9 mouse cellular contexts compared by ENCODE assay signal in the genomic region with DNA sequence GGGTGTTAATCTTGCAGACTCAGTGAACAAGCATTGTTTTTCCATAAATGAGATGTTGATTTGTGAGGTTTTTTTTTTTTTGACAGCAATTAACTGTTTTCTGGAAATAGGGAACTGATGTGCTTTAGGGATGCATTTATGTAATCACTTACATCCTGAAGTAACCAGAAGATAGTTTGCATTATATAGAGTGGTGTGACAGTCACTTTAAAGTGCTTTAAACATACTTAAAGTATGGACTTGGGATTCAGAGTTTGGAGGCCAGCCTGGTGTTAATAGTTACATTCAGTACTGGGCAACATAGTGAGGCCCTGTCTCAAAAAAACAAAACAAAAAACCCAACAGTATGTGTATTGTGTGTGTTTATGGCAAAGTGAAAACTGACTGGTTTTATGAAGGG. TPM values are rescaled to one million over a fixed set of nuclear protein-coding genes. Genes with fewer than 3 reads are reported as not detected.
DNase-seq lines count a peak whose midpoint lies in the region; ATAC-seq and TF ChIP-seq lines count a peak whose summit lies in the region.
"Had no signal": no experiment of that assay in that cellular context is flagged by ENCODE, and none has a peak within 500 bp of the region (broad histone marks: within the 10 kb centered on the region; RNA-seq: fewer than 3 reads in every experiment).

No protein-coding gene starts in this region.

- no peaks in the 10 kb centered on the region for H3K9me3 ChIP-seq in lung, embryonic 16.5 days (ENCODE audit: control insufficient read depth, low read length)
- no peaks in the 10 kb centered on the region for H3K9me3 ChIP-seq in forebrain, embryonic 12.5 days
- no peaks in the 10 kb centered on the region for H3K9me3 ChIP-seq in limb, embryonic 13.5 days
- no peaks in the 10 kb centered on the region for H3K9me3 ChIP-seq in stomach, embryonic 14.5 days (ENCODE audit: control insufficient read depth, low read depth, low read length)

- peaks cover 22% of the 10 kb centered on the region for H3K36me3 ChIP-seq in lung, embryonic 16.5 days (ENCODE audit: control insufficient read depth, insufficient read depth, low read length)
- peaks cover 28% of the 10 kb centered on the region for H3K36me3 ChIP-seq in forebrain, embryonic 12.5 days (replicated peaks)
- H3K36me3 ChIP-seq in limb, embryonic 13.5 days: peaks cover 33% of the 10 kb centered on the region
- peaks cover 33% of the 10 kb centered on the region for H3K36me3 ChIP-seq in stomach, embryonic 14.5 days (ENCODE audit: control insufficient read depth, insufficient read depth, low read length)

- H3K9ac ChIP-seq in lung, embryonic 16.5 days (ENCODE audit: low read length): peak overlapping the region; percentile 42; the same call in 1 of the 2 replicates
- H3K9ac ChIP-seq in forebrain, embryonic 12.5 days: peak overlapping the region; percentile 95
- peak overlapping the region; percentile 96 for H3K9ac ChIP-seq in limb, embryonic 13.5 days
- H3K9ac ChIP-seq in stomach, embryonic 14.5 days (replicated peaks; ENCODE audit: low read depth, low read length): 0 out of 2 replicates have a peak overlapping the region, but pooled peaks have one; percentile 81

- H3K27ac ChIP-seq in lung, embryonic 16.5 days (ENCODE audit: low read length): no peak overlapping the region
- H3K27ac ChIP-seq in forebrain, embryonic 12.5 days: no peak overlapping the region
- no peak overlapping the region for H3K27ac ChIP-seq in limb, embryonic 13.5 days
- no peak overlapping the region for H3K27ac ChIP-seq in stomach, embryonic 14.5 days (ENCODE audit: low read length)

- no peak for TF ChIP-seq POLR2A in lung, adult 2 months (IDR thresholded peaks at IDR 0.05; ENCODE audit: borderline replicate concordance, extremely low read depth, low read depth, low read length)

- peak overlapping the region; percentile 95 for H3K4me3 ChIP-seq in lung, embryonic 16.5 days (ENCODE audit: low read length)
- no peak overlapping the region for H3K4me3 ChIP-seq in lung, adult 2 months (replicated peaks; ENCODE audit: extremely low read depth, low read depth, low read length)
- peak overlapping the region; percentile 88 for H3K4me3 ChIP-seq in forebrain, embryonic 12.5 days (replicated peaks)
- peak overlapping the region; percentile 82 for H3K4me3 ChIP-seq in limb, embryonic 13.5 days
- peak overlapping the region; percentile 70 for H3K4me3 ChIP-seq in stomach, embryonic 14.5 days (ENCODE audit: low read depth, low read length)

- H3K4me2 ChIP-seq in lung, embryonic 16.5 days (ENCODE audit: low read depth, low read length): peak overlapping the region; percentile 61
- peak overlapping the region; percentile 65 for H3K4me2 ChIP-seq in forebrain, embryonic 12.5 days
- peak overlapping the region; percentile 63 for H3K4me2 ChIP-seq in limb, embryonic 13.5 days (replicated peaks)
- peak overlapping the region; percentile 77 for H3K4me2 ChIP-seq in stomach, embryonic 14.5 days (replicated peaks; ENCODE audit: low read depth, low read length)

- no peak for DNase-seq in lung, adult 2 months
- DNase-seq in spleen, postnatal 10 days (ENCODE audit: low spot score in 2 of 2): no peak
- DNase-seq in retina, embryonic 14.5 days (ENCODE audit: low spot score): no peak
- DNase-seq in kidney, adult 9 months: no peak
- DNase-seq: adrenal gland, adult 8-10 months had no signal

- H3K4me1 ChIP-seq in lung, embryonic 16.5 days (replicated peaks; ENCODE audit: control insufficient read depth, insufficient read depth, low read length): peaks cover 5% of the 10 kb centered on the region
- H3K4me1 ChIP-seq in lung, adult 2 months (ENCODE audit: control insufficient read depth, insufficient read depth, low read length): peaks cover 10% of the 10 kb centered on the region
- H3K4me1 ChIP-seq in forebrain, embryonic 12.5 days: peaks cover 12% of the 10 kb centered on the region
- peaks cover 17% of the 10 kb centered on the region for H3K4me1 ChIP-seq in limb, embryonic 13.5 days
- peaks cover 8% of the 10 kb centered on the region; the same call in 1 of the 2 replicates for H3K4me1 ChIP-seq in stomach, embryonic 14.5 days (ENCODE audit: control insufficient read depth, insufficient read depth, low read length)

- ATAC-seq in lung, embryonic 16.5 days (ENCODE audit: low read depth): no peak
- ATAC-seq in forebrain, embryonic 12.5 days (ENCODE audit: low FRiP score): no peak
- ATAC-seq in limb, embryonic 13.5 days (ENCODE audit: low FRiP score, low read depth): no peak
- no peak for ATAC-seq in stomach, embryonic 14.5 days (ENCODE audit: insufficient number of reproducible peaks, insufficient read depth, low FRiP score, low read depth)

- no peaks in the 10 kb centered on the region for H3K27me3 ChIP-seq in lung, embryonic 16.5 days (ENCODE audit: control insufficient read depth, insufficient read depth, low read depth, low read length)
- no peaks in the 10 kb centered on the region for H3K27me3 ChIP-seq in forebrain, embryonic 12.5 days
- no peaks in the 10 kb centered on the region for H3K27me3 ChIP-seq in limb, embryonic 13.5 days
- no peaks in the 10 kb centered on the region for H3K27me3 ChIP-seq in stomach, embryonic 14.5 days (ENCODE audit: control insufficient read depth, insufficient read depth, low read length)

- no peak for TF ChIP-seq CTCF in lung, adult 2 months (IDR thresholded peaks at IDR 0.05; ENCODE audit: insufficient read depth, low read length)

RNA-seq across cellular contexts. Expression of a gene that starts 1.4 kb away (rescaled TPM):
- 199 and 204 TPM in 2 replicates for polyA plus RNA-seq in lung, embryonic 16.5 days (2015; fragmentation: Nextera tagmentation; extraction: Ambion mirVana)
- 378 and 395 TPM in 2 replicates for polyA plus RNA-seq in lung, adult 2 months (2012; rRNA removed)
- polyA plus RNA-seq in forebrain, embryonic 12.5 days (2016; fragmentation: Nextera tagmentation; extraction: Ambion mirVana): 191 and 192 TPM in 2 replicates
- polyA plus RNA-seq in limb, embryonic 13.5 days (2015; fragmentation: Nextera tagmentation; extraction: Ambion mirVana): 262 and 273 TPM in 2 replicates
- polyA plus RNA-seq in stomach, embryonic 14.5 days (2014; fragmentation: Nextera tagmentation; extraction: Ambion mirVana): 298 and 302 TPM in 2 replicates

RNA-seq across cellular contexts. Expression of a gene that starts 12.9 kb away (rescaled TPM):
- 89.8 and 91.7 TPM in 2 replicates for polyA plus RNA-seq in lung, embryonic 16.5 days (2015; fragmentation: Nextera tagmentation; extraction: Ambion mirVana)
- polyA plus RNA-seq in lung, adult 2 months (2012; rRNA removed): 216 and 271 TPM in 2 replicates
- polyA plus RNA-seq in forebrain, embryonic 12.5 days (2016; fragmentation: Nextera tagmentation; extraction: Ambion mirVana): 82.9 and 86.9 TPM in 2 replicates
- polyA plus RNA-seq in limb, embryonic 13.5 days (2015; fragmentation: Nextera tagmentation; extraction: Ambion mirVana): 59.5 and 62.6 TPM in 2 replicates
- 132 and 138 TPM in 2 replicates for polyA plus RNA-seq in stomach, embryonic 14.5 days (2014; fragmentation: Nextera tagmentation; extraction: Ambion mirVana)

RNA-seq across cellular contexts. Expression of a gene that starts 26.6 kb away (rescaled TPM):
- 1.5 TPM in 2 replicates for polyA plus RNA-seq in lung, embryonic 16.5 days (2015; fragmentation: Nextera tagmentation; extraction: Ambion mirVana)
- polyA plus RNA-seq in lung, adult 2 months (2012; rRNA removed): 20.8 and 21.1 TPM in 2 replicates
- 0.22 TPM in 2 replicates for polyA plus RNA-seq in forebrain, embryonic 12.5 days (2016; fragmentation: Nextera tagmentation; extraction: Ambion mirVana)
- polyA plus RNA-seq in limb, embryonic 13.5 days (2015; fragmentation: Nextera tagmentation; extraction: Ambion mirVana): 0.23 and 0.36 TPM in 2 replicates
- 0.94 and 1.2 TPM in 2 replicates for polyA plus RNA-seq in stomach, embryonic 14.5 days (2014; fragmentation: Nextera tagmentation; extraction: Ambion mirVana)

RNA-seq across cellular contexts. Expression of a gene that starts 31.8 kb away (rescaled TPM):
- polyA plus RNA-seq in lung, embryonic 16.5 days (2015; fragmentation: Nextera tagmentation; extraction: Ambion mirVana): not detected in 2 replicates
- not detected in 2 replicates for polyA plus RNA-seq in lung, adult 2 months (2012; rRNA removed)
- 3.9 and 7.9 TPM in 2 replicates for polyA plus RNA-seq in forebrain, embryonic 12.5 days (2016; fragmentation: Nextera tagmentation; extraction: Ambion mirVana)
- 2.5 and 7.5 TPM in 2 replicates for polyA plus RNA-seq in limb, embryonic 13.5 days (2015; fragmentation: Nextera tagmentation; extraction: Ambion mirVana)
- polyA plus RNA-seq in stomach, embryonic 14.5 days (2014; fragmentation: Nextera tagmentation; extraction: Ambion mirVana): 4.5 and 7.0 TPM in 2 replicates

RNA-seq across cellular contexts. Expression of a gene that starts 45.1 kb away (rescaled TPM):
- polyA plus RNA-seq in lung, embryonic 16.5 days (2015; fragmentation: Nextera tagmentation; extraction: Ambion mirVana): 12.5 and 13.2 TPM in 2 replicates
- polyA plus RNA-seq in lung, adult 2 months (2012; rRNA removed): 9.9 and 13.1 TPM in 2 replicates
- 39.4 and 40.1 TPM in 2 replicates for polyA plus RNA-seq in forebrain, embryonic 12.5 days (2016; fragmentation: Nextera tagmentation; extraction: Ambion mirVana)
- 22.4 and 24.5 TPM in 2 replicates for polyA plus RNA-seq in limb, embryonic 13.5 days (2015; fragmentation: Nextera tagmentation; extraction: Ambion mirVana)
- polyA plus RNA-seq in stomach, embryonic 14.5 days (2014; fragmentation: Nextera tagmentation; extraction: Ambion mirVana): 18.6 and 20.0 TPM in 2 replicates

Comparison
In these comparisons a context has a peak if more than half of its experiments do, and no peak if none do; other contexts are left out.
1. H3K9ac ChIP-seq: peak in every context shown above with its lines; median percentile 96 in limb, embryonic 13.5 days; 95 in forebrain, embryonic 12.5 days; 81 in stomach, embryonic 14.5 days; 42 in lung, embryonic 16.5 days.